Mouse (Mus musculus) heart, embryonic 14.5 days (tissue): ENCODE measurements around the gene Npm3. TPM values are rescaled to one million over a fixed set of nuclear protein-coding genes. Genes with fewer than 3 reads are reported as not detected.

ENCODE experiments used
- ATAC-seq: fragments of 200-750 bp; cut with Nextera tagmentation; 2 replicates; pipeline ENCODE4 v1.8.0; 2017; ENCODE audit warnings: low read depth, moderate TSS enrichment; ENCODE audit not compliant: insufficient number of reproducible peaks, insufficient read depth, low FRiP score
- H3K27ac ChIP-seq, 2 experiments: fragments of 200-500 bp in 1 of 2; fragments of 300-500 bp in 1 of 2; sonication (generic) in 1 of 2; replicated peaks in 1 of 2; 2 replicates each; pipeline ENCODE4 v1.5.1; 2012 to 2014; ENCODE audit warnings: low read depth in 2 of 2, low read length in 2 of 2, control low read depth in 1 of 2, mild to moderate bottlenecking in 1 of 2, mixed read lengths in 1 of 2; ENCODE audit not compliant: control insufficient read depth in 1 of 2, insufficient read depth in 1 of 2
- H3K27me3 ChIP-seq: fragments of 300-500 bp; sonication (generic); 2 replicates; pipeline ENCODE4 v1.6.1; 2014; ENCODE audit warnings: mild to moderate bottlenecking, low read length, control low read depth; ENCODE audit not compliant: control insufficient read depth, insufficient read depth
- H3K36me3 ChIP-seq: fragments of 300-500 bp; sonication (generic); 2 replicates; pipeline ENCODE4 v1.6.1; 2014; ENCODE audit warnings: mild to moderate bottlenecking, control low read depth, low read length, mixed read lengths; ENCODE audit not compliant: control insufficient read depth, insufficient read depth
- H3K4me1 ChIP-seq, 2 experiments: fragments of 200-500 bp in 1 of 2; fragments of 300-500 bp in 1 of 2; sonication (generic) in 1 of 2; 2 replicates each; pipeline ENCODE4 v1.6.1; 2012 to 2014; ENCODE audit warnings: low read length in 2 of 2, control low read depth in 1 of 2, mixed read lengths in 1 of 2; ENCODE audit not compliant: control insufficient read depth in 2 of 2, insufficient read depth in 2 of 2
- H3K4me2 ChIP-seq: fragments of 300-500 bp; sonication (generic); 2 replicates; pipeline ENCODE4 v1.6.1; 2014; ENCODE audit warnings: mild to moderate bottlenecking, low read length
- H3K4me3 ChIP-seq, 2 experiments: fragments of 200-500 bp in 1 of 2; fragments of 300-500 bp in 1 of 2; sonication (generic) in 1 of 2; 2 replicates each; pipeline ENCODE4 v1.5.1; 2012 to 2014; ENCODE audit warnings: low read length in 2 of 2, mild to moderate bottlenecking in 2 of 2, control low read depth in 1 of 2, low read depth in 1 of 2, moderate library complexity in 1 of 2; ENCODE audit not compliant: control insufficient read depth in 1 of 2, insufficient read depth in 1 of 2
- H3K9ac ChIP-seq: fragments of 300-500 bp; sonication (generic); 2 replicates; pipeline ENCODE4 v1.6.1; 2014; ENCODE audit warnings: mild to moderate bottlenecking, low read length
- H3K9me3 ChIP-seq: fragments of 300-500 bp; sonication (generic); 2 replicates; pipeline ENCODE4 v1.6.1; 2016; ENCODE audit warnings: low read length, control low read depth; ENCODE audit not compliant: control insufficient read depth
- WGBS: fragments of 180-500 bp; shearing (Covaris S2); extraction: QIAGEN DNeasy Blood & Tissue Kit; methylation state at CpG from one replicate; pipeline ENCODE4 v1.1.7; 2014; 5-methylcytosine and 5-hydroxymethylcytosine counted together
- polyA plus RNA-seq: library from polyadenylated mRNA; unstranded; fragments of >200 nt; fragmentation: Nextera tagmentation; extraction: Ambion mirVana; gene quantifications from 2 replicates; pipeline ENCODE4 v1.2.1, GENCODE M21; 2014

Gene Npm3
- polyA plus RNA-seq, 1 experiment from 2014 or later: 10.2 TPM

GRCm38 (mm10) chr19:45742984-45743575 is 6.3 kb downstream of the Npm3 start:
- Histone ChIP-seq H3K4me1 (peaks cover 21 to 26% of the 10 kb centered on the region in 2 experiments), H3K9me3 (no peaks in the 10 kb centered on the region), H3K4me2 (peak overlapping the region; percentile 81), H3K9ac (peak overlapping the region; percentile 55; the same call in 1 of the 2 replicates), H3K27me3 (peaks cover 73% of the 10 kb centered on the region), H3K36me3 (no peaks in the 10 kb centered on the region), H3K4me3 (peak overlapping the region; percentile 17 to 46; a peak in 3 of 4 replicates), H3K27ac (no peak overlapping the region)
- ATAC-seq: no peak
- 7% methylated on average over 18 of the region's 44 CpGs for WGBS

GRCm38 (mm10) chr19:45742218-45742983 is 7.0 kb downstream of the Npm3 start, which contains the start of gene Fgf8:
Gene Fgf8 (minus strand): TSS chr19:45742915.
- Histone ChIP-seq H3K4me1 (peaks cover 21 to 26% of the 10 kb centered on the region in 2 experiments), H3K36me3 (no peaks in the 10 kb centered on the region), H3K9me3 (no peaks in the 10 kb centered on the region), H3K4me2 (peak within 1 kb of the TSS; percentile 81), H3K27me3 (peaks cover 80% of the 10 kb centered on the region), H3K4me3 (peak within 1 kb of the TSS; percentile 43 to 46), H3K27ac (no peak within 1 kb of the TSS), H3K9ac (peak within 1 kb of the TSS; percentile 55; the same call in 1 of the 2 replicates)
- 1% methylated on average over 41 of the region's 68 CpGs for WGBS
- ATAC-seq: no peak

- no peaks in the 10 kb centered on the region for H3K9me3 ChIP-seq
- no peak for ATAC-seq
- H3K27ac ChIP-seq: no peak overlapping the region
- H3K36me3 ChIP-seq: no peaks in the 10 kb centered on the region
- H3K4me2 ChIP-seq: peak overlapping the region; percentile 81
- H3K4me3 ChIP-seq: peak overlapping the region; percentile 43 to 46
- H3K4me1 ChIP-seq: peaks cover 23 to 32% of the 10 kb centered on the region in 2 experiments
- H3K9ac ChIP-seq: no peak overlapping the region
- 6% methylated on average over 45 of the region's 45 CpGs for WGBS
- peaks cover 87% of the 10 kb centered on the region for H3K27me3 ChIP-seq
Measured at GRCm38 (mm10) chr19:45741431-45742217, 7.8 kb downstream of the Npm3 start.

GRCm38 (mm10) chr19:45740817-45741216 is 8.6 kb downstream of the Npm3 start:
- no peaks in the 10 kb centered on the region for H3K9me3 ChIP-seq
- H3K27ac ChIP-seq: no peak overlapping the region
- H3K27me3 ChIP-seq: peaks cover 95% of the 10 kb centered on the region
- no peak overlapping the region for H3K9ac ChIP-seq
- H3K4me1 ChIP-seq: peaks cover 22 to 28% of the 10 kb centered on the region in 2 experiments
- no peak overlapping the region for H3K4me2 ChIP-seq
- H3K4me3 ChIP-seq: no peak overlapping the region
- ATAC-seq: no peak
- H3K36me3 ChIP-seq: no peaks in the 10 kb centered on the region
- WGBS: 35% methylated on average over 7 of the region's 7 CpGs

- no peak overlapping the region for H3K4me2 ChIP-seq
- H3K27ac ChIP-seq: no peak overlapping the region
- no peak overlapping the region for H3K4me3 ChIP-seq
- no peak overlapping the region for H3K9ac ChIP-seq
- H3K27me3 ChIP-seq: peaks cover 97% of the 10 kb centered on the region
- 28% methylated on average over 13 of the region's 13 CpGs for WGBS
- no peaks in the 10 kb centered on the region for H3K36me3 ChIP-seq
- no peaks in the 10 kb centered on the region for H3K9me3 ChIP-seq
- H3K4me1 ChIP-seq: peaks cover 16 to 22% of the 10 kb centered on the region in 2 experiments
- ATAC-seq: no peak
Measured at GRCm38 (mm10) chr19:45740233-45740632, 9.2 kb downstream of the Npm3 start.

GRCm38 (mm10) chr19:45738521-45738920 is 10.9 kb downstream of the Npm3 start:
- no peaks in the 10 kb centered on the region for H3K36me3 ChIP-seq
- ATAC-seq: no peak

GRCm38 (mm10) chr19:45737846-45738484 is 11.4 kb downstream of the Npm3 start:
- Histone ChIP-seq H3K27ac (no peak overlapping the region), H3K36me3 (no peaks in the 10 kb centered on the region), H3K4me1 (peaks cover 14 to 19% of the 10 kb centered on the region in 2 experiments; a peak in 3 of 4 replicates), H3K27me3 (peaks cover 96% of the 10 kb centered on the region), H3K4me2 (no peak overlapping the region), H3K9ac (no peak overlapping the region), H3K4me3 (no peak overlapping the region), H3K9me3 (no peaks in the 10 kb centered on the region)
- 83% methylated on average over 10 of the region's 10 CpGs for WGBS
- ATAC-seq: no peak

More at GRCm38 (mm10) chr19:45738521-45738920, 10.9 kb downstream of the Npm3 start:
- peaks cover 96% of the 10 kb centered on the region for H3K27me3 ChIP-seq
- H3K4me3 ChIP-seq: no peak overlapping the region
- no peak overlapping the region for H3K27ac ChIP-seq
- H3K4me1 ChIP-seq: peaks cover 14 to 22% of the 10 kb centered on the region in 2 experiments; a peak in 3 of 4 replicates
- 76% methylated on average over 5 of the region's 5 CpGs for WGBS
- H3K9me3 ChIP-seq: no peaks in the 10 kb centered on the region
- no peak overlapping the region for H3K4me2 ChIP-seq
- no peak overlapping the region for H3K9ac ChIP-seq
